Mouse (Mus musculus): Measurements from ENCODE around the gene Brd7. TPM values are rescaled to one million over a fixed set of nuclear protein-coding genes. Genes with fewer than 3 reads are reported as not detected.
A peak's percentile ranks its signal among the peaks of the same experiment; 100 is the strongest.

The Brd7 gene
- polyA plus RNA-seq (2015; fragmentation: Nextera tagmentation; extraction: Ambion mirVana) = 60.2 and 63.5 TPM in 2 replicates

GRCm38 (mm10) chr8:88361708-88362428 lies at the start of gene Brd7:
Gene Brd7, minus strand, starts transcription at chr8:88362194.
- Histone ChIP-seq H3K9ac (peak within 1 kb of the TSS; percentile 97), H3K4me1 (peaks cover 17% of the 10 kb centered on the region), H3K9me3 (no peaks in the 10 kb centered on the region), H3K27ac (peak within 1 kb of the TSS; percentile 88), H3K27me3 (replicated peaks) (no peaks in the 10 kb centered on the region), H3K4me2 (peak within 1 kb of the TSS; percentile 65), H3K36me3 (replicated peaks) (peaks cover 17% of the 10 kb centered on the region), H3K4me3 (peak within 1 kb of the TSS; percentile 99)
- peak; percentile 92 for ATAC-seq (replicated peaks)
- WGBS = under 1% methylated on average over 69 of the region's 91 CpGs

GRCm38 (mm10) chr8:88411461-88411860 lies 49.5 kb upstream of the Brd7 start:
- Histone ChIP-seq H3K9ac (no peak overlapping the region), H3K27ac (no peak overlapping the region), H3K9me3 (no peaks in the 10 kb centered on the region), H3K4me2 (no peak overlapping the region), H3K4me1 (no peaks in the 10 kb centered on the region), H3K27me3 (replicated peaks) (no peaks in the 10 kb centered on the region), H3K36me3 (replicated peaks) (no peaks in the 10 kb centered on the region), H3K4me3 (no peak overlapping the region)
- WGBS = 77% methylated on average over 6 of the region's 6 CpGs
- no peak for ATAC-seq (replicated peaks)

GRCm38 (mm10) chr8:88409401-88409940 lies 47.5 kb upstream of the Brd7 start:
- H3K27me3 ChIP-seq (replicated peaks) = no peaks in the 10 kb centered on the region
- H3K4me2 ChIP-seq = no peak overlapping the region
- ATAC-seq (replicated peaks) = no peak
- WGBS = 67% methylated on average over 11 of the region's 11 CpGs
- H3K9ac ChIP-seq = no peak overlapping the region
- H3K4me1 ChIP-seq = no peaks in the 10 kb centered on the region
- no peaks in the 10 kb centered on the region for H3K36me3 ChIP-seq (replicated peaks)
- no peaks in the 10 kb centered on the region for H3K9me3 ChIP-seq
- H3K27ac ChIP-seq = no peak overlapping the region
- H3K4me3 ChIP-seq = no peak overlapping the region

- Histone ChIP-seq H3K27me3 (replicated peaks) (no peaks in the 10 kb centered on the region), H3K27ac (no peak overlapping the region), H3K4me1 (no peaks in the 10 kb centered on the region), H3K4me3 (no peak overlapping the region), H3K9me3 (no peaks in the 10 kb centered on the region), H3K4me2 (no peak overlapping the region), H3K36me3 (replicated peaks) (no peaks in the 10 kb centered on the region), H3K9ac (no peak overlapping the region)
- 96% methylated on average over 6 of the region's 6 CpGs for WGBS
- ATAC-seq (replicated peaks) = no peak
Observed at GRCm38 (mm10) chr8:88407716-88408115, 45.7 kb upstream of the Brd7 start.

GRCm38 (mm10) chr8:88398060-88398459 lies 36.1 kb upstream of the Brd7 start:
- H3K9me3 ChIP-seq = no peaks in the 10 kb centered on the region
- H3K4me3 ChIP-seq = no peak overlapping the region
- no peak overlapping the region for H3K27ac ChIP-seq
- 94% methylated on average over 4 of the region's 4 CpGs for WGBS
- H3K4me2 ChIP-seq = no peak overlapping the region
- no peaks in the 10 kb centered on the region for H3K27me3 ChIP-seq (replicated peaks)
- no peak overlapping the region for H3K9ac ChIP-seq
- no peak for ATAC-seq (replicated peaks)
- no peaks in the 10 kb centered on the region for H3K36me3 ChIP-seq (replicated peaks)
- H3K4me1 ChIP-seq = no peaks in the 10 kb centered on the region

- no peak overlapping the region for H3K9ac ChIP-seq
- no peaks in the 10 kb centered on the region for H3K9me3 ChIP-seq
- no peaks in the 10 kb centered on the region for H3K27me3 ChIP-seq (replicated peaks)
- no peak overlapping the region for H3K4me3 ChIP-seq
- H3K4me1 ChIP-seq = no peaks in the 10 kb centered on the region
- no peak overlapping the region for H3K27ac ChIP-seq
- 88% methylated on average over 3 of the region's 3 CpGs for WGBS
- ATAC-seq (replicated peaks) = no peak
- no peak overlapping the region for H3K4me2 ChIP-seq
- no peaks in the 10 kb centered on the region for H3K36me3 ChIP-seq (replicated peaks)
Observed at GRCm38 (mm10) chr8:88393298-88393697, 31.3 kb upstream of the Brd7 start.

- Histone ChIP-seq H3K4me1 (no peaks in the 10 kb centered on the region), H3K9ac (no peak overlapping the region), H3K27ac (no peak overlapping the region), H3K4me3 (no peak overlapping the region), H3K27me3 (replicated peaks) (no peaks in the 10 kb centered on the region), H3K36me3 (replicated peaks) (no peaks in the 10 kb centered on the region), H3K4me2 (no peak overlapping the region), H3K9me3 (no peaks in the 10 kb centered on the region)
- 93% methylated on average over 1 of the region's 1 CpGs for WGBS
- ATAC-seq (replicated peaks) = no peak
Observed at GRCm38 (mm10) chr8:88390749-88391148, 28.8 kb upstream of the Brd7 start.

GRCm38 (mm10) chr8:88388691-88389239 lies 26.8 kb upstream of the Brd7 start:
- Histone ChIP-seq H3K4me3 (no peak overlapping the region), H3K9ac (no peak overlapping the region), H3K4me1 (no peaks in the 10 kb centered on the region), H3K9me3 (no peaks in the 10 kb centered on the region), H3K27ac (no peak overlapping the region), H3K4me2 (no peak overlapping the region), H3K27me3 (replicated peaks) (no peaks in the 10 kb centered on the region), H3K36me3 (replicated peaks) (no peaks in the 10 kb centered on the region)
- WGBS = 82% methylated on average over 7 of the region's 7 CpGs
- ATAC-seq (replicated peaks) = no peak

GRCm38 (mm10) chr8:88387874-88388273 lies 25.9 kb upstream of the Brd7 start:
- Histone ChIP-seq H3K36me3 (replicated peaks) (no peaks in the 10 kb centered on the region), H3K27me3 (replicated peaks) (no peaks in the 10 kb centered on the region), H3K9me3 (no peaks in the 10 kb centered on the region), H3K27ac (no peak overlapping the region), H3K4me2 (no peak overlapping the region), H3K4me3 (no peak overlapping the region), H3K4me1 (peaks cover under 1% of the 10 kb centered on the region), H3K9ac (no peak overlapping the region)
- WGBS = 79% methylated on average over 8 of the region's 8 CpGs
- no peak for ATAC-seq (replicated peaks)

- Histone ChIP-seq H3K4me1 (peaks cover 14% of the 10 kb centered on the region), H3K27me3 (replicated peaks) (no peaks in the 10 kb centered on the region), H3K9ac (no peak overlapping the region), H3K4me3 (no peak overlapping the region), H3K9me3 (no peaks in the 10 kb centered on the region), H3K36me3 (replicated peaks) (no peaks in the 10 kb centered on the region), H3K27ac (peak overlapping the region; percentile 7), H3K4me2 (no peak overlapping the region)
- no peak for ATAC-seq (replicated peaks)
- 87% methylated on average over 2 of the region's 2 CpGs for WGBS
Observed at GRCm38 (mm10) chr8:88383164-88383556, 21.2 kb upstream of the Brd7 start.

- H3K27ac ChIP-seq = peak overlapping the region; percentile 44
Observed at GRCm38 (mm10) chr8:88382311-88383163, 20.5 kb upstream of the Brd7 start.

GRCm38 (mm10) chr8:88380497-88380896 lies 18.5 kb upstream of the Brd7 start:
- Histone ChIP-seq H3K27me3 (replicated peaks) (no peaks in the 10 kb centered on the region), H3K4me1 (peaks cover 31% of the 10 kb centered on the region), H3K36me3 (replicated peaks) (no peaks in the 10 kb centered on the region), H3K27ac (no peak overlapping the region), H3K4me3 (no peak overlapping the region), H3K4me2 (no peak overlapping the region), H3K9ac (no peak overlapping the region), H3K9me3 (no peaks in the 10 kb centered on the region)
- ATAC-seq (replicated peaks) = no peak
- WGBS = 78% methylated on average over 7 of the region's 7 CpGs

More at GRCm38 (mm10) chr8:88382311-88383163, 20.5 kb upstream of the Brd7 start:
- Histone ChIP-seq H3K9me3 (no peaks in the 10 kb centered on the region), H3K9ac (no peak overlapping the region), H3K27me3 (replicated peaks) (no peaks in the 10 kb centered on the region), H3K36me3 (replicated peaks) (no peaks in the 10 kb centered on the region), H3K4me3 (no peak overlapping the region), H3K4me1 (peaks cover 14% of the 10 kb centered on the region), H3K4me2 (0 out of 2 replicates have a peak overlapping the region, but pooled peaks have one; percentile 9)
- peak; percentile 74 for ATAC-seq (replicated peaks)
- WGBS = 45% methylated on average over 31 of the region's 31 CpGs

Measured in midbrain, embryonic 15.5 days (tissue).